Mouse (Mus musculus): Measurements from ENCODE around the gene Fam166a. TPM values are rescaled to one million over a fixed set of nuclear protein-coding genes. Genes with fewer than 3 reads are reported as not detected.

The Fam166a gene
- polyA plus RNA-seq, 1 experiment = 0.11 TPM

DNA sequence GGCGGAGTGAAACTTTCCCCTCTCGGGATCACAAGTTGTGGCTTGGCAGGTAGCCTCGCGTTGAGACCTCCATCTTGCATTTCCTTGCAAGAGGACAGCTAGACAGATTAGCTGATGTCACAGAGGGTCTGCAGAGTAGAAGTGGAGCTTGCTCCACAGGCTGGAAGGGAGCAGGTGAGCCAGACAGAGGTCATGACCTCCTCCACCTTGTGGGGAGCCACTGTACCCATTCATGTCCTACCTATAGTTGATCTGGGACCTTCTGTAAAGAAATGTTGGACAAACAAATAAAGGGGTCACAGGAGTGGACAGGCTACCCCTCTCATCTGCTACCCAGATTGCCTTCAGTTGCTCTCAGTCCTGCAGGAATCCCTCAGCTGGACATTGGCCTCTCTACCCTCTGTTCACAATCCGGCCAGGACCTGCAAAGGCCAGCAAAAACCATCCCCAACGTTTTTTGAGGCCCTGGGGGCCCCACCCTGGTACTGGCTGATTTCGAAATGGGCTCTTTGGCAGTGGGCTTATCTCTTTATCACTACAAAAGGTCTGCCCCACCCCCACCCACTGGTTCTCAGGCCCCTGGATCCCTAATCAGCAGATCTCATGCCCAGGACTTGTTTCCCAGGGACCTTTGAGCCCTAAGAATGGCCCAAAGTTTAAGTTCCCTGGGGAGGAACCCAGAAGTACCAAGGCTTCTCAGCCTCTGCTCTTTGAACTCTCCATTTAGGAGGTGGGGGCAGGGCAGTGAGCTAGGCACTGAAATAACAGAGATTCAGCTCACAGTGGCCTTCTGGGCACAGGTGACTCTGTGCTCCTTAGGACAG is 43.5 kb upstream of the Fam166a start:
- Histone ChIP-seq H3K27me3 (ENCODE audit: control insufficient read depth, insufficient read depth, low read length) (no peaks in the 10 kb centered on the region), H3K27ac (ENCODE audit: insufficient read depth, low read length) (no peak overlapping the region), H3K4me3 (replicated peaks; ENCODE audit: insufficient read depth, low read depth, low read length) (no peak overlapping the region), H3K4me1 (ENCODE audit: control insufficient read depth, insufficient read depth, low read length) (peaks cover 8% of the 10 kb centered on the region)
- no peak for DNase-seq
- 69% methylated on average over 7 of the region's 7 CpGs for WGBS
- no peak for TF ChIP-seq CTCF (IDR thresholded peaks at IDR 0.05; ENCODE audit: borderline replicate concordance, insufficient read depth, low read depth, low read length)
- no peak for TF ChIP-seq POLR2A (IDR thresholded peaks at IDR 0.05; ENCODE audit: borderline replicate concordance, insufficient read depth, low read length)

DNA sequence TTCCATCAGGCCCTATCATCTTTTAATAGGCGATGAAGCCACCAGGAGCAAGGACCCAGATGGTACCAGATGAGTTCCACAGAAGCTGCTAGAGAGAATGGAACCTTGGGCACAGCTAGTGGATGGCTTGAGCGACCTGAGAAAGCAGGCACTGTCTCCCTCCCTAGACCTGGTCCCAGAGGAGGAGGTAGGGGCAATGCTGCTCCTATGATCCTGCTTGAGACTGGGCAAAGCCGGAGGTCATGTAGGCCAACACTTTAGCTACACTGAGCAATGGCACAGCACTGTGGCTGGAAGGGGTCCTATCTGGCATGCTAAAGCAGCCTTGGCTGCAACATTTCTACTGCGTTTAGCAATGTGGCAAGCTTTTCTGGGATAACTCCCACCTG is 42.9 kb upstream of the Fam166a start:
- Histone ChIP-seq H3K27me3 (ENCODE audit: control insufficient read depth, insufficient read depth, low read length) (no peaks in the 10 kb centered on the region), H3K27ac (ENCODE audit: insufficient read depth, low read length) (no peak overlapping the region), H3K4me3 (replicated peaks; ENCODE audit: insufficient read depth, low read depth, low read length) (no peak overlapping the region), H3K4me1 (ENCODE audit: control insufficient read depth, insufficient read depth, low read length) (peaks cover 8% of the 10 kb centered on the region)
- TF ChIP-seq CTCF (IDR thresholded peaks at IDR 0.05; ENCODE audit: borderline replicate concordance, insufficient read depth, low read depth, low read length) = no peak
- TF ChIP-seq POLR2A (IDR thresholded peaks at IDR 0.05; ENCODE audit: borderline replicate concordance, insufficient read depth, low read length) = no peak
- DNase-seq = no peak
- 72% methylated on average over 4 of the region's 4 CpGs for WGBS

DNA sequence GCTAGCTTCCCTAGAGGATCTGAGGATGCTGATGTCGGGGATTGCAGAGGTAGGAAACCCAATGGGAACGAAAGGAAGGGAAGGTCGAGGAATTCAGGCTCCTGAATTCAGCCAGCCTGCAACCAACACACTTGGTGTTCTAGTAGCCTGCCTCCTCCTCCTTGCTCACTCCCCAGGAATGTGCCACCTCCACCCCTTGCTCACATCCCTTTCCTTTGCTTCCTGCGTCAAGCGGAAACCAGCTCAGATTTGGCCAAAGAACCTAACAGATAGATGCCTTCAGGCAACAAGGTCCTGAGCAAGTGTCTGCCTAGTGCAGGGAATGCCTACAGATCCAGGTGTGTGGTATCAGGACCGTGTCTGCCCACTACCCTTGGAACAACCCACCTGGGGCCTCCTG is 42.0 kb upstream of the Fam166a start:
- no peak for DNase-seq
- TF ChIP-seq CTCF (IDR thresholded peaks at IDR 0.05; ENCODE audit: borderline replicate concordance, insufficient read depth, low read depth, low read length) = no peak
- TF ChIP-seq POLR2A (IDR thresholded peaks at IDR 0.05; ENCODE audit: borderline replicate concordance, insufficient read depth, low read length) = no peak
- H3K4me1 ChIP-seq (ENCODE audit: control insufficient read depth, insufficient read depth, low read length) = peaks cover 7% of the 10 kb centered on the region
- no peaks in the 10 kb centered on the region for H3K27me3 ChIP-seq (ENCODE audit: control insufficient read depth, insufficient read depth, low read length)
- H3K27ac ChIP-seq (ENCODE audit: insufficient read depth, low read length) = no peak overlapping the region
- 76% methylated on average over 6 of the region's 6 CpGs for WGBS
- H3K4me3 ChIP-seq (replicated peaks; ENCODE audit: insufficient read depth, low read depth, low read length) = no peak overlapping the region

DNA sequence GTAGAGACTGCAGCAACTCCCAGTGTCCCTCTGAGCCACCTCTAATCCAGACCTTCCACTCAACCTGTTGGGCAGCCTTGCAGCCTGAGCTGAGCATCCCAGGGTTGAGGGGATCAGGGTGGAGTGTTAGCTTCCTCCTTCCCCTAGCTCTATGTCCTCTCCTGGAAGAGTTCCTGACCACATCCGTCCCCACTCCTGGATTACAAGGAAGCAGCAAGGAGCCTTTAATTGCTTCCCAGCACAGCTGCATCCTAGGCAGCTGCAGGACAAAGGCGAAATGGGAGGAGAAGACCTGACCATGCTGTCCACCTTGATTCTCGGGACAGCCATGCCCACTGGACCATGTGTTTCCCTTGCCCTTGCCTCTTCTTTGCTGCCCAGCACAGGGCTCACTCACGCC is 41.5 kb upstream of the Fam166a start:
- Histone ChIP-seq H3K27me3 (ENCODE audit: control insufficient read depth, insufficient read depth, low read length) (no peaks in the 10 kb centered on the region; the same call in 1 of the 2 replicates), H3K4me1 (ENCODE audit: control insufficient read depth, insufficient read depth, low read length) (peaks cover 2% of the 10 kb centered on the region), H3K27ac (ENCODE audit: insufficient read depth, low read length) (no peak overlapping the region), H3K4me3 (replicated peaks; ENCODE audit: insufficient read depth, low read depth, low read length) (no peak overlapping the region)
- TF ChIP-seq CTCF (IDR thresholded peaks at IDR 0.05; ENCODE audit: borderline replicate concordance, insufficient read depth, low read depth, low read length) (no peak), POLR2A (IDR thresholded peaks at IDR 0.05; ENCODE audit: borderline replicate concordance, insufficient read depth, low read length) (no peak)
- no peak for DNase-seq
- WGBS = 57% methylated on average over 4 of the region's 4 CpGs

DNA sequence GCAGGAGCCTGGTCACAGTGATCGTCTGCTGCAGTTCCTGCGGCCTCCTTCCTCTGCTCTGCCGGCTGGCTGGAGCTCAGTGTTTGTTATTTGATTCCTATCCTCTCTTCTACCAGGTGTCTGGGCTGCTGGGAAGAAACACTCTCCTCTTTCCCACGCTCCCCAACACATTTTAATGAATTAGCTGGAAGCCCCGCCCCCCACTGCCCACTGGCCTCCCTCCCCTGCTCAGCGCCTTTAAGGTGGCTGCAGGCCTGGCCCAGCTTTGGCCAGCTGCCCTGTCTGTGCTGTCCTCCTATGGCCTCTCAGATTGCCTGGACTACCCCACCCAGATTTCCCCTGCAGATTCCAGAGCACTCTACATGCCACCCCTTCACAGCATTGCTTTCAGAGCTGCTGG is 40.9 kb upstream of the Fam166a start:
- 20% methylated on average over 6 of the region's 6 CpGs for WGBS
- no peak overlapping the region for H3K27ac ChIP-seq (ENCODE audit: insufficient read depth, low read length)
- TF ChIP-seq CTCF (IDR thresholded peaks at IDR 0.05; ENCODE audit: borderline replicate concordance, insufficient read depth, low read depth, low read length) (no peak), POLR2A (IDR thresholded peaks at IDR 0.05; ENCODE audit: borderline replicate concordance, insufficient read depth, low read length) (no peak)
- DNase-seq = no peak
- peaks cover 2% of the 10 kb centered on the region for H3K4me1 ChIP-seq (ENCODE audit: control insufficient read depth, insufficient read depth, low read length)
- no peak overlapping the region for H3K4me3 ChIP-seq (replicated peaks; ENCODE audit: insufficient read depth, low read depth, low read length)
- no peaks in the 10 kb centered on the region; the same call in 1 of the 2 replicates for H3K27me3 ChIP-seq (ENCODE audit: control insufficient read depth, insufficient read depth, low read length)

DNA sequence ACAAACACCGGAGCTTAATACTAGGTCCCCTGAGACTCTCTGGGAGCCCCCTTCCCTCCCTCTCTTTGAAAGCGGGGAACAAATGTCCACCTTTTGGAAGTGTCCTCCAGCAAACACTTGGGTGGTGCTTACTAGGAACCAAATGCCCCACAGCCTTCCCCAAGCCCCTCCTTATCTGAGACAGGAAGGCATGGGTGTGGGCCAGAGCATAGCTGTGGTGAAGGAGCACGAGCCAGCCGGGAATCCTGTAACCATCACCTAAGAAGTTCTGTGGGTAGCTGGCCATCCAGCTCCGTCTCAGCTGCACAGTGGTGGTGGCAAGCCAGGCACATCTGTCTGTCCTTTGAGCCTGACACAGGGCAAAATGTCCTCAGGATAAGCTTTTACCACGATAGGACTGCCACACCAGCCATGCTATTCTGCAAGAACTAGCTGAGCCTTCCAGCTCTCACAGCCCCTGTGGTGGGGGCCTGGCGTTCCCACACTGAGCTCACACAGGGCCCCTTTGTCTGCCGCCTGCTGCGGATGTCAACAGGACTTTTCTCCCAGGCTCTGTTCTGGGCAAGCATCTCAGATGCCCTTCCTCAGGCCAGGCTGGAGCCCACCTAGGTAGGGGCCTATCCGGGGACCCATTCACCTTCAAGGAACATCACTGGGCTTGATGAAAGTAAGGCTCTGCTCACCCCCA is 40.1 kb upstream of the Fam166a start:
- WGBS = 34% methylated on average over 10 of the region's 10 CpGs
- Histone ChIP-seq H3K27me3 (ENCODE audit: control insufficient read depth, insufficient read depth, low read length) (no peaks in the 10 kb centered on the region; the same call in 1 of the 2 replicates), H3K4me1 (ENCODE audit: control insufficient read depth, insufficient read depth, low read length) (peaks cover 2% of the 10 kb centered on the region), H3K4me3 (replicated peaks; ENCODE audit: insufficient read depth, low read depth, low read length) (no peak overlapping the region), H3K27ac (ENCODE audit: insufficient read depth, low read length) (peak overlapping the region; percentile 41; the same call in 1 of the 2 replicates)
- DNase-seq = no peak
- no peak for TF ChIP-seq CTCF (IDR thresholded peaks at IDR 0.05; ENCODE audit: borderline replicate concordance, insufficient read depth, low read depth, low read length)

DNA sequence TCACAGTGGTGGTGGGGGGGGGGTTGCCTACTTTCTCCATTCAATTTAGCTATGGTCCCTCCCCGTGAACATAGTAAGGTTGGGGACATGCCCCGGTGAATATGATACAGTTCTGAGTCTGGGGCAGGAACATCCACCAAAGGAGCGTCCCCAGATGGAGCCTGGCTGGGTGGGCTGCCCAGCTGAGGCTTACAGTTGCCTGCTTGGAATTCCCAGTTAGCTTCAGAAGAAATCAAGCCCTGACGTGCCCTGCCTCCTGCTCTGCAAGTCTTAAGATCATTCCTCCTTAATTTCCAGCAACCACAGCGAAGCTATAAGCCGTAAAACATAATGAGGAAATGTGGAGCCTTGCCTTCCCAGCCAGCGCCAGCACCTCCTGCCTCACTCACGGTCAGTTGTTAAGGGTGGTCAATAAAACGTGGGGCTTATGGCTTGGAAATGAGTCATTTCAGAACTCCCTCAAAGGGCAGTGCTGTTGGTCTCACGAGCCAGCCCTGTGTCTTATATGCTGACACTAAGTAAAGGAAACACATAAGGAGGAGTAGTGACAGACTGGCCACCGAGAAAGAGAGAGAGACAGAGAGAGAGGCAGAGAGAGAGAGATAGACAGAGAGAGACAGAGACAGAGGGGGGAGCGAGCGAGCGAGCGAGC is 38.9 kb upstream of the Fam166a start:
- DNase-seq = no peak
- peaks cover 2% of the 10 kb centered on the region for H3K4me1 ChIP-seq (ENCODE audit: control insufficient read depth, insufficient read depth, low read length)
- TF ChIP-seq POLR2A (IDR thresholded peaks at IDR 0.05; ENCODE audit: borderline replicate concordance, insufficient read depth, low read length) (no peak), CTCF (IDR thresholded peaks at IDR 0.05; ENCODE audit: borderline replicate concordance, insufficient read depth, low read depth, low read length) (no peak)
- no peaks in the 10 kb centered on the region; the same call in 1 of the 2 replicates for H3K27me3 ChIP-seq (ENCODE audit: control insufficient read depth, insufficient read depth, low read length)
- WGBS = 43% methylated on average over 15 of the region's 15 CpGs
- H3K4me3 ChIP-seq (replicated peaks; ENCODE audit: insufficient read depth, low read depth, low read length) = no peak overlapping the region
- H3K27ac ChIP-seq (ENCODE audit: insufficient read depth, low read length) = no peak overlapping the region
